Mouse (Mus musculus): Measurements from ENCODE around the gene Sfta2.
A peak's percentile ranks its signal among the peaks of the same experiment; 100 is the strongest.

Gene Sfta2

DNA sequence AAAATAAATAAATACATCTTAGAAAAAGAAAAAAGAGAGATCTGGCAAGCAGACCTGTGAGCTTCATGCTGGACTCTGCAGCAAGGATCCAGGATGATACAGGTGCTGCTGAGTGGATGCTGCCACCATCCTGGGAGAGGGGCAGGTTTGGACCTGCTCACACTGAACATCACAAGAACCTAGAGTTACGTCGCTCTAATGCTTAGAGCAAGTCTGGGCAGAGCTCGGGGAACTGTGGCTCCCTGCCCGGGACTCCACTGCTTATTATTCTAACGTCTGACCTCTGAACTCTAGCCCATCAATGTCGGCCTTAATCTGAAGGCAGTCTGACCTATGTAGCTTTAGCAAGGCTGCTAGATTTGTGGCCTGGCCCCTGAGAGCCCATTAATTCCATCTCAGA lies 79.2 kb downstream of the Sfta2 start:
- no peak for DNase-seq

- DNase-seq, result no peak
Measured at GRCm38 (mm10) chr17:35681986-35682385, 80.6 kb downstream of the Sfta2 start.

DNA sequence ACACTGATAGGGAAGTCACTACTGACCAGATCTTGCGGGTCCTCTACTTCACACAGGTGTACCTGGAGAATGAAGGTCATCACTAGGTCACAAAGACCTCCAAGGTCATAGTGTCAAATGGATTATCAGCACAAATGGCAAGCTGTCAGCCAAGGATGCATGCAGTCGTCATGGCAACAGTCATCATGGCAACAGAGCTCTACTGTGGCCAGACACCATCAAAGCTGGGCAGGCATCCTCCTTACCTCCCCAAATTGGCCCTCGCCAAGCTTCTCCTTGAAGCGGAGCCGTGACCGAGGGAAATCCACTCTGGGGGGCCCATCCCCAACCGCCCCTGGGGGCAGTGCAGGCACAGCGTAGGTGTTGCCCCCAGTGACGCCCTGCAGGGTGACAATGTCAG lies 83.7 kb downstream of the Sfta2 start:
- DNase-seq, result no peak

DNA sequence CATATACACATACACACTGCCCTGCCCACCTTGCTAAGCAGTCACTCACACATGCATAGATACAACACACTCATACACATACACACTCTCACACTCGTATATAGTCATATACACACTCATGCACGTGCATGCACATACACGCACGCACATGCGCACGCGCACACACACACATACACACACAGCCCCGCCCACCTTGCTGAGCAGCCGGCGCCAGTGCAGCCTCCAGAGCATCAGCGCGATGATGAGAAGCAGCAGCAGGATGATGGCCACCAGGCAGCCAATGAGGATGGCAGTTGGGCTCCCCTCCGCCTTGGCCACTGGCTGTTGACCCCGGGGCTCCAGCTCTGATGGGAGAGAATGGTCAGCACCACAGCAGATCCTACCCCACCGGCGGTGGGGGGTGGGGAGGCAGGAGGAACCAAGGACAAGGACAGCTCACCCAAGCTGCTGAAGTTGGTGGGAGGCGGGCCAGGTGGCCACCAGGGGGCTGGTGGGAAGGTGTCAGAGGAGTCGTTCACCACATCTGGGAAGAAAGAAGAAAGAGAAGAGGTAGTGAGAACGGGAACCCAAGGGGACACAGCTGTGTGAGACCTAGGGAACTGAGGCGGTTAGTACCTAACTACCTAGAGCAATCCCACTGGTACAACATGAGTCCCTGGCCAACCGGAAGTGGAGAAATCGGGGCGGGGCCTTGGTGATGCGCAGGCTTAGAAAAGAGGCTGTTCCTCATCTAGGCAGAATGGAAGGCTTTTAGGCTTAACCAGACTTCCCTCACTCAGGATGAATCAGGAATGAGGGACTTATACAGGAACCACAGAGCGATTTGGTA lies 87.2 kb downstream of the Sfta2 start:
- DNase-seq, result no peak

- no peak for DNase-seq
Measured at GRCm38 (mm10) chr17:35689936-35690645, 88.7 kb downstream of the Sfta2 start.

- DNase-seq, result no peak
Measured at GRCm38 (mm10) chr17:35691811-35692210, 90.5 kb downstream of the Sfta2 start.

- DNase-seq, result no peak
Measured at GRCm38 (mm10) chr17:35692368-35692767, 91.0 kb downstream of the Sfta2 start.

GRCm38 (mm10) chr17:35693906-35694305 lies 92.6 kb downstream of the Sfta2 start:
- no peak for DNase-seq

- DNase-seq, result no peak
Measured at GRCm38 (mm10) chr17:35695289-35695688, 93.9 kb downstream of the Sfta2 start.

DNA sequence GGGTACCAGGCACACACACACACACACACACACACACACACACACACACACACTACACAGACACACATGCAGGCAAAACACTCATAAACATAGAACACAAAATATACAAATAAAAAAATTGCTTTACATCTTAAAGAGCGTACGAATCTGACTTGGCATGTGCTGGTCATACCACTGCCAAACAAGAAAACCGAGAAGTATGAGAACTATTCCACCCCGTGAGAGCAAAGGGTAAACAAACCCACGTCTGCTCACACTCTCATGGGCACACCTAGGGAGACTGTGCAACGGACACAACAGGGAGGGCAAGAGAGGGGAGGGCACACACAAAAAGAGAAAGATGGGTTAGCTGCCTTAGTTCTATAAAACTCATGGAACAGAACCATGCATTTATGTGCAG lies 95.3 kb downstream of the Sfta2 start:
- no peak for DNase-seq

DNA sequence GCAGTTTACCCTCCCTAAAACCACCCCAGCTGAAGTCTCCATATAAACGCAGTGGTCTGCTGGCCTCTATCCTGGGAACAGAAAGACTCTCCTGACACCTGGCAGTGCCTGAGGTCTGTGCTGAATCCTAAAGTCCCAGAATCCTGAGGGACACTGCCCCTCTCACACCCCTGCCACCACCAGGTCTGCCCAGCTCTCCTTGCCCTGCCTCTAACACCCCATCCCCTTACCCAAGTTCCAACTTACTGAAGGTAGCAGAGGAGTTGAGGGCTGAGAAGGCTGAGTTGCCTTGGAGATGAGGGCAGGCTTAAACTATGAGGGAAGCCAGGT lies 96.0 kb downstream of the Sfta2 start:
- DNase-seq, result peak; percentile 42

- DNase-seq, result peak; percentile 55
Measured at GRCm38 (mm10) chr17:35697759-35698500, 96.6 kb downstream of the Sfta2 start.

- DNase-seq, result no peak
Measured at GRCm38 (mm10) chr17:35698501-35698883, 97.1 kb downstream of the Sfta2 start.

GRCm38 (mm10) chr17:35699919-35700318 lies 98.6 kb downstream of the Sfta2 start:
- DNase-seq, result peak; percentile 81

Measured in cerebellum, adult 8-10 months (tissue).